Mouse (Mus musculus): ENCODE data around the gene Cd3e. TPM values are rescaled to one million over a fixed set of nuclear protein-coding genes. Genes with fewer than 3 reads are reported as not detected.
A peak's percentile ranks its signal among the peaks of the same experiment; 100 is the strongest.
"Not testable (repeated sequence)": the region's sequence is repeated elsewhere in the genome, so short reads cannot be mapped to it uniquely, and the experiment has no call there.

The Cd3e gene
- polyA plus RNA-seq (2012; ENCODE audit: insufficient read depth, insufficient read length, missing spikeins) = not detected in 2 replicates

DNA sequence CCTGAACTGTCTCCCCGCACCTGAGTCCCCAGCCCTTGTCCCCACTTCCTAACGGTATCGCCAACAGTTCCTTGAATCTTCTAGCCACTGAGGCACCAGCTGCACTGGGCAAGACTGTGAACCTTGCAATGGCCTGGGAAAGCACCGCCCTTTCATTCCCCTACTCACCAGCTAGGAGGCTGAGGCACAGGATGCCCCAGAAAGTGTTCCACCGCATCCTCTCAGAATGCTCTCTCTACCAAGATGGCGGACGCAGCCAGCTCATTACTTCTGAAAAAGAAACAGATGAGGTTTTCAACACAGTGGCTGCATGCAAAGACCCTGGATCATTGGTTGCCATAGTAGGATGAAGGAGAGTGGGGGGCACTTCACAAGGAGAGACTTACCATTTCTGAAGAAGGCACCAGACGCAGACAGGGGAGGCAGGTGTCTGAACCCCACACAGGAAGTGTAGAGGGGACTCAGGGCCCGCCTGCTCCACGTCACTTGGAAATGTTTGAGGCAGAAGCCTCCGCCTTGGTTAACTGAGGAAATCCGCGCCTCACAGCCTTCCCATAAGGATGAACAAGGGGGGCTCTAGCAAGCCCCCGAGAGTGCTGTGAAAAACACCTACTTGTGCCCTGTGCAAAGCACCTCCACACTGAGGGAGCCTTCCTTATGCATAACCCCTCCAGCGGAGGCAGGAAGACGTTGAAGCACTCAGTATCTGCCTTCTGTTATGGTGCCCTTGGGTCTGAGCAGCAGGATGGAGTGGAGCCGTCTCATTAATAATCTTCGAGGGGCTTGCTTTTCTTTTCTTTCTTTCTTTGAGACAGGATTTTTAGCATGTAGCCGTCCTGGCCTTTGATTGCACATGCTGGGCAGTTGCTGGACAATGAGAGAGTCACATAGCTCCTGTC lies at the start of gene Cd3e:
TSS of gene Cd3e (minus strand) at position 448 of the 899 bp plus-strand sequence.
- Histone ChIP-seq H3K27ac (replicated peaks; ENCODE audit: low read depth, low read length) (no peak within 1 kb of the TSS), H3K4me3 (ENCODE audit: insufficient read depth, low read depth, low read length) (no peak within 1 kb of the TSS), H3K4me1 (ENCODE audit: control insufficient read depth, insufficient read depth, insufficient read length, low read length) (no peaks in the 10 kb centered on the region)

DNA sequence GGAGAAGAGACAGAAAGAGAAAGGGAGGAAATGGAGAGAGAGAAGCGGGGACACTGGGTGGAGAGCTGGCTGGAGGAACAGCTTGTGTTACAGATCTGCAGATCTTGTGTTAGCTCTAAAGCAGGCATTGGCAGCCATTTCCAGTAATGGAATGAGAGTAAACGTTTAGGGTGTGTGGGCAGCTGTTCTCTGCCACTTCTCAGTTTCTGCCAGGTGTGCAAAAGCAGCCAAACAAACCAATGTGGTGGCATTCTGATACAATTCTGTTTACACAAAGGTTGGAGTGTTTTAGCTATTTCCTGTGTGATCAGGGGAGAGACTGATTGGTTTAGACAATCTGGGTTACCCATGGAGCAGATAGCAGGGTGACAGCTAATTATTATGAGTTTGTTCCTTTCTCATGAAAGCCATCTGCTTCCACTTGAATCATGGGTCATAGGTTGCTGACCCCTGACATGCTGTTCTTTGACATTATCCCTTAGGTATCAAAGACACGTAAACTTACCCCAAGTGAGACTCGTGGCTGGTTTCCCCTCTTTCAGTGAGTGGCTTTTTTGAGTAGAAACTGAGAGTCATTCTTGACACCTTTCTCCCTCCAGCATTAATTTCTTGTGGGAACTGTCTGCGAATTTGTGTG lies 49.0 kb upstream of the Cd3e start:
- Histone ChIP-seq H3K4me3 (ENCODE audit: insufficient read depth, low read depth, low read length) (no peak overlapping the region), H3K27ac (replicated peaks; ENCODE audit: low read depth, low read length) (no peak overlapping the region), H3K4me1 (ENCODE audit: control insufficient read depth, insufficient read depth, insufficient read length, low read length) (no peaks in the 10 kb centered on the region)

DNA sequence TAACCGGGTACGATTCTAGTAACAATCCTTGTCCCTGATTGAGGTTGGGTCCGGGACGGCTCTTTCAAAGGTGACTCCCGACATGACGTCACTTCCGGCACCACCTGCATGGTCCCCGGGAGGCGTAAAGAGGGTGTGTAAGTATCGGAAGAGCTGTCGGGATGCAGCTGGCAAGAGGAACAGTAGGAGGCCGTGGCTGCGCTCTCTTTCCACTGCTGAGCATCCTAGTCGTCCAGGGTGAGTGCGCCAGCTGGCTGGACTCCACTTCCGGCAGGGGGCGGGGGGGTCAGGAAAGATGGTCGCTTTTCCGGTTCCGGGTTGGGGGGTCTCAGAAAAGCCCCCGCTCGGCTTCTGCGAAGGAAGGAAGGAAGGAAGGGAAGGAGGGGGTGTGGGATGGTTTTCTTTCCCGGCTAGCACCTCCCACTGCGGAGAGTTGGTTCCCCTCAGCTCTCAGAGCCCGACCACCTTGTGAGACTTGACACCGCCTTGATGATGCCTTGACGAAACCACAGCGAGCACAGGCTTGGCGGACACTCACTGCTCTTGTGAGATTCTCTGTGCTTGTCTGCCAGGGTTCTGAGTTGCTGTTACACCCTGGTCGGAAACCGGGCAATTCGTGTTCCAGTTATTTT lies 45.8 kb upstream of the Cd3e start, which contains the start of gene Mpzl3:
TSS of gene Mpzl3 (plus strand) at position 105 of the 632 bp plus-strand sequence.
- Histone ChIP-seq H3K27ac (replicated peaks; ENCODE audit: low read depth, low read length) (peak within 1 kb of the TSS; percentile 73), H3K4me1 (ENCODE audit: control insufficient read depth, insufficient read depth, insufficient read length, low read length) (no peaks in the 10 kb centered on the region), H3K4me3 (ENCODE audit: insufficient read depth, low read depth, low read length) (peak within 1 kb of the TSS; percentile 73)

DNA sequence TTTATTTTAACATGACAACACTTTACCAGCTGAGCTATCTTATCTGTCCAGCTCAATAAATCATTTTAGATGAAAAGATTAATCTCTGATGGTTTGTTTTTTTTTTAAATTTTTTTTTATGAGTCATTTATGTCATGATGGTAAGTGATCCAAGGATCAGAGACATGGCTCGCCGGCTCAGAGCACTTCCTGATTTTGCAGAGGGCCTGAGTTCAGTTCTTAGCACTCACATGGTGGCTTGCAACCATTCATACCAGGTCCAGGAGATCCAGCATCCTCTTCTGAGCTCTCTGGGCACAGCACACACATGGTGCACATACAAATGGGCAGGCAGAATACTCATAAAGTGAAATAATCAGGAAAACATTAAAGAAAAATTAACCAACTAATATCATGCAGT lies 40.9 kb upstream of the Cd3e start:
- Histone ChIP-seq H3K27ac (replicated peaks; ENCODE audit: low read depth, low read length) (no peak overlapping the region), H3K4me1 (ENCODE audit: control insufficient read depth, insufficient read depth, insufficient read length, low read length) (no peaks in the 10 kb centered on the region), H3K4me3 (ENCODE audit: insufficient read depth, low read depth, low read length) (no peak overlapping the region)

DNA sequence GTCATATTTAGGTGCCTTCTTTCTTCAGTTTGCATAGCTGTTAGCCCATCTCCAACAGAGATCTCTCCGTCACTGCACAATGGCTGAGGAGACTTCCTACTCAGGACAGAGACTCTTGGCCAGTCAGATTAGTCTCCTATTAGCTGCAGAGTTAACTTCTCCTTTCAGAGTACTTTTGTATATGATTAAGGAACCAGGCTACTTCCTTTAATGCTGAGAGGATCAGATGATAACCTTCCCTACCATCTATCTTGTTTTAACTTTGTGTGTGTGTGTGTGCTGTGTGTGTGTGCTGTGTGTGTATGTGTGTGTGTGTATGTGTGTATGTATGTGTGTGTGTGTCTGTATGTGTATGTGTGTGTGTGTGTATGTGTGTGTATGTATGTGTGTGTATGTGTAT lies 40.3 kb upstream of the Cd3e start:
- Histone ChIP-seq H3K27ac (replicated peaks; ENCODE audit: low read depth, low read length) (no peak overlapping the region), H3K4me1 (ENCODE audit: control insufficient read depth, insufficient read depth, insufficient read length, low read length) (no peaks in the 10 kb centered on the region), H3K4me3 (ENCODE audit: insufficient read depth, low read depth, low read length) (no peak overlapping the region)

DNA sequence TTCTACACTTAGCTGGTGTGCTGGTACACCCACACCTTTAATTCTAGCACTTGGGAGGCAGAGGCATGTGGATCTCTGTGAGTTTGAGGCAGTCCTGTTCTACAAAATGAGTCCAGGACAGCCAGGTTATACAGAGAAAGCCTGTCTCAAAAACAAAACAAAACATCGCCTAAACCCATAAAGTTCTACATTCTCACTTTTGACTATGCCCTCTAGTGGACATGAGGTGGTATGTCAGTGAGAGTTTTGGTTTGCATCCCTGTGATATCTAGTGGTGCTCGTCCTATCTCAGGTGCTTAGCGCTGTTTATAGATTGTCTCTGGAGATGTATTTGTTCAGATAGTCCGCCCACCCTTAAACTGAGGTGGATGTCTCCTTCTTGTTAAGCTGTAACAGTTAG lies 39.1 kb upstream of the Cd3e start:
- Histone ChIP-seq H3K4me3 (ENCODE audit: insufficient read depth, low read depth, low read length) (no peak overlapping the region), H3K4me1 (ENCODE audit: control insufficient read depth, insufficient read depth, insufficient read length, low read length) (no peaks in the 10 kb centered on the region), H3K27ac (replicated peaks; ENCODE audit: low read depth, low read length) (no peak overlapping the region)

DNA sequence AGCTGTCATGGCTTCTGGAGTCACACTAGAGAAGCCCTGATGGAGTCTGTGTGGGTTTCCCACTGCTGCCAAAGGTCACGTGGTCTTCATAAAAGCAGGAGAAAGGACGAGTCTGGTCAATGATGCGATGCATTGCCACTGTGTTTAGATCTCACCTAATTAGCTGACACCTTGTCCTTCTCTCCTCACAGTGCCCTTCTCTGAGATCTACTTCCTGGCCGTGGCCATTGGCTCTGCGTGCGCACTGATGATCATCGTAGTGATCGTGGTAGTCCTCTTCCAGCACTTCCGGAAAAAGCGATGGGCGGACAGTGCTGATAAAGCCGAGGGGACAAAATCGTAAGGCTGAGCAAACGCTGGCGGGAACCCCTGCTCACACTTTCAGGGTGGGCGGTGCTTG lies 37.5 kb upstream of the Cd3e start:
- Histone ChIP-seq H3K4me1 (ENCODE audit: control insufficient read depth, insufficient read depth, insufficient read length, low read length) (no peaks in the 10 kb centered on the region), H3K4me3 (ENCODE audit: insufficient read depth, low read depth, low read length) (no peak overlapping the region), H3K27ac (replicated peaks; ENCODE audit: low read depth, low read length) (no peak overlapping the region)

DNA sequence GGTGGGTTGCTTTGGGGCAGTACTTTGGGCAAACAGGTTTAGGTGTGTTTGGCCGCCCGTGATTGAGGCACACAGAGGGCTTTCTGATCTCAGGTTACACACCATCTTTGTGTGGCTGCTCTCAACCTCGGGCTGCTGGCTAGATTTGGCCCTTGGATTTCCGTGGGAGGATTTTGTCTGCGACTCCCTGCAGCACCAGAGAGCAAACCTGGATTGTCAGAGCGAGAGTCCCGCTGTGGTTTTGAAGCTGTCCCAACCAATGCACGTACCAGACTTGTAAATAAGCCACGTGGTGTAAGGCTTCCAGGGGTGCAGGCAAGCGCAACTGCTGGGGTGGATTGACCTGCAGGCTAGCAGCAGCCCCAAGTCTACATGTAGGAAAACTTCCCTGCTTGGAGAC lies 33.5 kb upstream of the Cd3e start:
- H3K4me3 ChIP-seq (ENCODE audit: insufficient read depth, low read depth, low read length) = peak overlapping the region; percentile 57
- no peaks in the 10 kb centered on the region for H3K4me1 ChIP-seq (ENCODE audit: control insufficient read depth, insufficient read depth, insufficient read length, low read length)
- no peak overlapping the region for H3K27ac ChIP-seq (replicated peaks; ENCODE audit: low read depth, low read length)

DNA sequence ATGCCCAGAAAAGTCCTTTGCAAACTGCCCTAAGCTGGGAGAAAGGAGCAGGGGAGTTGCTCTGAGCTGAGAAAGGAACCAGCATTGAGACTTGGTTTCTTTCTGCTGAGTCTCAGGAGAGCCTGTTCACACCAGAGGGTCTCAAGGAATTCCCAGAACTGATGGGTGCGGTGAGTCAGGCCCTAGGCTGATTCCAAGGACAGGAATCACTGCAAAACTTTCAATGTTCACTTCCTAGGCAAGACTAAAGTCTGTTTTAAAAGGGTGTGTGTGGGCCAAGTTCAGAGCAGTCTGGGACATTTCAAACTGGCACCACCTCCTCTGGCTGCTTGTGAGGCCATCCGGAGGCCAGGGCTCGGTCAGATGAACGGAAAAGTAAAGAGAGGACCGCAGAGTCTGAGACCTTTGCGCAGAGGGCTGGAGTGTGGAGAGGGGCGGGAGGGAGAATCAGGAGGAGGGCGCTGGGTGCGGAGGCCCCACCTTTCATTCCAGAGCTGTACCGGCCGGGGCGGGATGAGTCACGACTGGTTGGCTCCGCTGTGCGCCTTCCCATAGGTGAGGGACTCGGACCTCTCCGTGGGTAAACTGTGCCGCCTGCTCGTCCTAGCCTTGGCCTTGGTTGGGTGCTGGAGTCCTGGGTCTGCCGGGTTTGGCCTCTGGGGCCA lies 32.8 kb upstream of the Cd3e start:
- peak overlapping the region; percentile 85 for H3K27ac ChIP-seq (replicated peaks; ENCODE audit: low read depth, low read length)
- peak overlapping the region; percentile 57 for H3K4me3 ChIP-seq (ENCODE audit: insufficient read depth, low read depth, low read length)
- no peaks in the 10 kb centered on the region for H3K4me1 ChIP-seq (ENCODE audit: control insufficient read depth, insufficient read depth, insufficient read length, low read length)

DNA sequence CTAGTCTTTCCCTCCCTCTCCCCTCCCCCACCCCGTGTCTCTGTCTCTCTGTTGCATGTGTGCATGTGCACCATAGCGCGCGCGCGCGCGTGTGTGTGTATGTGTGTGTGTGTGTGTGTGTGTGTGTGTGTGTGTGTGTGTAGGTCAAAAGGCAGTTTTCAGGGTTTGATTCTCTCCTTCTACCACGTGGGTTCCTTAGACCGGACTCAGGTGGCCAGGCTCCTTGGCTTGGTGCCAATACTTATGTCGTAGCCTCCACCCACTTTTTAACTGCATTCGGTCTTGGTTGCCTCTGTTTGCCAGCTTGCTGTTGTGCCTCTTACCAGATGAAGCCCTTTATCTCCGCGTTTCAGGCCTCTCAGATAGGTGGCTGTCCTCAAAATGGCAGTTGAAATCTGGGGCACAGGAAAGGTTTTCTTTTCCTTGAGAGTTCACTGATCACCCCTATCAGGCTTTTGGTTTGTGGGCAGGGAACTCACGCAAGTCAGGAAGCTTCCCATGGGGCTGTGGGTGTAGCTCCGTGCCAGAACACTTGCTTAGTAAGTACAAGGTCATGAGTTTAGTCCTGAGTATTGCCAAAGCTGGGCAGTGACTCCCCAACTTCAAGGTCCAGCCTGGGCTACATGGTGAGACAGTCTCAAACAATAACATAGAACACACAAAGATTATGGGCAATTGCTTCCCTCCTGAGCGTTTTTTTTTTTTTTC lies 31.9 kb upstream of the Cd3e start:
- Histone ChIP-seq H3K4me3 (ENCODE audit: insufficient read depth, low read depth, low read length) (peak overlapping the region; percentile 29), H3K27ac (replicated peaks; ENCODE audit: low read depth, low read length) (peak overlapping the region; percentile 94), H3K4me1 (ENCODE audit: control insufficient read depth, insufficient read depth, insufficient read length, low read length) (no peaks in the 10 kb centered on the region)

DNA sequence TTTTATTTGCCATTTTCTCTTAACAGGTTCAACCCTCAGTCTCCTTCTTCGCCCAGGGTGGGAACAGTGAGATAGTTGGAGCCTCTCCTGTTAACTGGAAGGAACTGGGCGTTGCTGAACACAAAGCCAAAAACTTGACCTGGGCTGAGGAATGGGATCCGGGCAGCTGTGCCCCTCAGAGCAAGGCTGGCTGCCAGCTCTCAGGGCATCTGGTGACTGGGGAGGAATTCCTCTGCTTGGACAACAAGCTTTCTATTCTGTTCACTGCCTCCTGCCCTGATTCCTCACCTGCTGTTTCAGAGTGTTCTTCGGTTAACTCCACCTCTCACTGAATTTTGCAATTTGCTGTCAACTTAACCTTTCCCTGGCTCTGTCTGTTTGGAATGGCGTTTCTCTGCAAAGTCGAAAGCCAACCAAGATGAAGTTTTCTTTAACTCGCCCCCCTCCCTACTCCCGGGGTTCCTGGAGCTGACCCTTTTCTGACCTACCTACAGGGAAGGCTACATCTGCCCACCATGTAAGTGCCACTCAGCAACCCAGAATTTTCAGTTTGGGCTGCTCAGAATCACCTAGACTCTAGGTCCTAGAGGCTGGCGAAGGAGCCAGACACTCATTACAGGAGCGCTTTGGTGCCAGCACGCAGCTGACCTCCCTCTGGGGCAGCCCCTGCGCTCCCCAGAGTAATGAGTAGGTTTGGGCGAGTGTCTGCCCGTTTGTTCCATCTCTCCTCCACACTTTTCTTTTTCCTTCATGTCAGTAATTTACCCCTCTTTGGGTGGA lies 30.8 kb upstream of the Cd3e start:
- Histone ChIP-seq H3K27ac (replicated peaks; ENCODE audit: low read depth, low read length) (peak overlapping the region; percentile 74), H3K4me3 (ENCODE audit: insufficient read depth, low read depth, low read length) (peak overlapping the region; percentile 46), H3K4me1 (ENCODE audit: control insufficient read depth, insufficient read depth, insufficient read length, low read length) (no peaks in the 10 kb centered on the region)

DNA sequence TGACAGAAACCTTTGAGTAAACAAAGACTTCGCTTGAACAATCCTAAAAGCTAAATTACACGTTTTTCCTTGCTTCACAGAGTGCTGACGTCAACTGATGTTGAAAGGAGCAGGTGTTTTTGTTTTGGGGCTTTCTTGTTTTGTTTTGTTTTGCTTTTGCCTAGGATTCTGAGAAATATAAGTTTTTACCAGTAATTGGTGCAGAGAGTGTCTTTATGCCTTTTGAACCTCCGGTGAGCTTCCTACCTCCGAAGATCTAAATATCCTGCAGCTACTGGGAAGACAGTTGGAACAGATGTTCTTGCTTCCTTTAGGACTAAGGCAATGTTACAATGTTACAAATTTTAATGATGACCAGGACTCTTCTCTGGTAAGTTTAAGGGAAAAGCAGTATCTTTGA lies 30.1 kb upstream of the Cd3e start, which contains the start of gene Mpzl2:
TSS of gene Mpzl2 (plus strand) at position 301 of the 400 bp plus-strand sequence.
- Histone ChIP-seq H3K4me3 (ENCODE audit: insufficient read depth, low read depth, low read length) (peak within 1 kb of the TSS; percentile 46), H3K4me1 (ENCODE audit: control insufficient read depth, insufficient read depth, insufficient read length, low read length) (no peaks in the 10 kb centered on the region), H3K27ac (replicated peaks; ENCODE audit: low read depth, low read length) (peak within 1 kb of the TSS; percentile 74)

DNA sequence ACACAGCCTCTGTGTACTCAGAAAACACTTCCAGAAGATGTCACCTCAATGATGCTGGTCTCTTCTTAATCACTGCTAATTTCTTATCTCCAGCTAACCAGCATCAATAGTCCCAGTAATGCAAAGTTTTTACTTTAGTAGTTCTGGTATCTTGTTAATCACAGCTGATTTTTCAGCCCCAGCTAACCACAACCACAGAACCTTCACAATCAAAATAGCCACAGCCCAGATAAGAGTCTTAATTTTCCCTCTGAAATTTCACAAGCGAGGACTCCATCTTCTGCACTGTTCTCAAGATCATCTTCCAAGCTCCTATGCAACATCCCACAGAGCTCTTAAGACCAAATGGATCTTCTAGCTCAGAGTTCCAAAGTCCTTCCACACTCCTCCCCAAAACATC lies 28.4 kb upstream of the Cd3e start:
- not testable (repeated sequence) for H3K4me3 ChIP-seq (ENCODE audit: insufficient read depth, low read depth, low read length); H3K4me1 ChIP-seq (ENCODE audit: control insufficient read depth, insufficient read depth, insufficient read length, low read length); H3K27ac ChIP-seq (replicated peaks; ENCODE audit: low read depth, low read length)

DNA sequence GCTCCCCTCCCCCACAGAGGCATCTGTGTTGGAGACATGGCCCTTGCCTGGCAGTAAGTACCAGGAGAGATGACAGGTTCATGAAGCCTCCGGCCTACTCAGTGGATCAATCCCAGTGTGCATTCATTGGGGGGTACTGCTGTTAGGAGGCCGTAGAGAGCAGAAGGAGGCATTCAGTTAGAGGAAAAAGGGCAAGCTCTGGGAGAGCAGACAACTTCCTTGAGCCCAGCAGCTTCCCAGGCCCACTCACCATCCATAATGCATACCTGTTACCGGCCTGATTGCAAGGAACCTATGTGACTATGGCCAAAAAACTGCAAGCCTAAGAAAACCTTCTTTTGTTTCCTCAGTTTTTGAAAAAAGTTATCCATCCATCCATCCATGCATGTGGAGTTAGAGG lies 25.1 kb upstream of the Cd3e start:
- Histone ChIP-seq H3K4me3 (ENCODE audit: insufficient read depth, low read depth, low read length) (no peak overlapping the region), H3K27ac (replicated peaks; ENCODE audit: low read depth, low read length) (no peak overlapping the region)

More for the DNA sequence above, 25.1 kb upstream of the Cd3e start:
- H3K4me1 ChIP-seq (ENCODE audit: control insufficient read depth, insufficient read depth, insufficient read length, low read length) = no peaks in the 10 kb centered on the region

Measured in brown adipose tissue, adult 24 weeks (tissue).